Mouse (Mus musculus) v-Abl transformed pro-B cells (cell line): ENCODE results near the gene Zfp459.
"Not testable (repeated sequence)": the region's sequence is repeated elsewhere in the genome, so short reads cannot be mapped to it uniquely, and the experiment has no call there.

Source experiments
- in situ Hi-C, 2 experiments: fragments of 400-800 bp; cut with MboI; formaldehyde crosslinking; loops; one replicate each; pipeline ENCODE4 v1.15.1; 2025; ENCODE audit not compliant: unreplicated experiment in 2 of 2

The Zfp459 gene

DNA sequence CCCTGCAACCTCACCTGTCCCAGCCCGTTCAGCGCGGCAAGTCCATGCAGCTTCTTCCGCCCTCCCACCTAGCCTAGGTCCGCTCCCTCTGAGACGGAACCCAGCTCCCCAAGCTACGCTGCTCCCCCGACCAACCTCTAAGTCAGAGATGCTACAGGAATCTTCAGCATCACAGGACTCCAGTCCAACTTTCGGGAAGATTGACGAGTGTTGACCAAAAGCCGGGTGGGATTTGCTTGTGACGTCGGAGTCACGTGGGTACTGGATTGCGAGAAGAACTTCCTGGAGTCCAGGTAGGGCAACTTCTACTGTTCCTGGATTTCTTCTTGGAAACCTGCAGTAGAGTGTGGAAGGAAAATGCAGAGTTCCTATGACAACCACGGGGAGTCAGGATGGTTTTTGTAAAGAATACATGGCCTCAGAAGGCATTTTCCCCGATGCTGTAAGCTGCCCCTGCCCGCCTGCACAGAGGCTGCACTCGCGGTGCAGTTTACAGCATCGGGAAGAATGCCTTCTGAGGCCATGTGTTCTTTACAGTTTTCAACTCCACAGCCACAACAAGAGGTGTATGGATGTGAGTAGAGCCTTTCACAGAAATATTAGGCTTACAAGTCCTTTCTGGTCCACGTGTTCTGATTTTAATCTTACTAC lies at the start of gene Zfp459:
Zfp459 (minus strand) TSS at position 212 of the 651 bp plus-strand sequence.
- in situ Hi-C loops: no loop called here

DNA sequence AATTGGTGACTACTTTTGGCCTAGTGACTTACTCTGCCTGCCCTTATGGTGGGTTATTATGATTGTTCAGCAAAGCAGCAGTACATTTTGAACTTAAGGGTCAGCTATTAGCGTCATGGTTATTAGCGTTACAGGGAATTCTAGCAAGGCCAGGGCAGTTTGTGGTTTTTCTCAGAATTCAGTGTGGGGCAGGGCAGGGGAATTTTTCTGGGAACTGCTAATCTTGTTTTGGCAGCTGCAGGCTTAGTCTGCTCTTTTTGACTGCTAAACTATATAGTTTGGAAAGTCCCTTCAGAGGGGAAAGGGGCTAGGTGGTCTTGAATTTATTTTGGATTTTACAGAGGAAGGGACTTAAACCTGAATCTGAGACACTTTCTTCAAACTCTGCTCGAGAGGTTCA lies 48.1 kb upstream of the Zfp459 start:
- in situ Hi-C loops: no loop called here

- in situ Hi-C loops: not testable (repeated sequence)
Measured at GRCm38 (mm10) chr13:67463506-67464185, 42.4 kb upstream of the Zfp459 start.

DNA sequence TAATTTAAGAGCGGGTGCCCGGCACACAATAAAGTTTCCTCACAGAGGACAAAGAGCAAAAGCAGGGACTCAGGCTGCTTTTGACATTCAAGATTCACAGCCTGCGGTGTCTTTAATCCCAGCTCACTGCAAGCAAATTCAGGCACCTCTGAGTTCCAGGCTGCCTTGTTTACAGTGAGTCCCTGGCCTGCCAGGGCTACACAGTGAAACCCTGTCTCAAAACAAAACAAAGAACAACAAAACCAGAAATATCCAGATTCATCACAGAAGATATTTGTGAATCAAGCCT lies 30.7 kb upstream of the Zfp459 start:
- in situ Hi-C loops: loop anchor here in 1 of 2 experiments (5.0 kb wide), 1 partner anchor 35 kb away; no protein-coding TSS in a partner anchor

DNA sequence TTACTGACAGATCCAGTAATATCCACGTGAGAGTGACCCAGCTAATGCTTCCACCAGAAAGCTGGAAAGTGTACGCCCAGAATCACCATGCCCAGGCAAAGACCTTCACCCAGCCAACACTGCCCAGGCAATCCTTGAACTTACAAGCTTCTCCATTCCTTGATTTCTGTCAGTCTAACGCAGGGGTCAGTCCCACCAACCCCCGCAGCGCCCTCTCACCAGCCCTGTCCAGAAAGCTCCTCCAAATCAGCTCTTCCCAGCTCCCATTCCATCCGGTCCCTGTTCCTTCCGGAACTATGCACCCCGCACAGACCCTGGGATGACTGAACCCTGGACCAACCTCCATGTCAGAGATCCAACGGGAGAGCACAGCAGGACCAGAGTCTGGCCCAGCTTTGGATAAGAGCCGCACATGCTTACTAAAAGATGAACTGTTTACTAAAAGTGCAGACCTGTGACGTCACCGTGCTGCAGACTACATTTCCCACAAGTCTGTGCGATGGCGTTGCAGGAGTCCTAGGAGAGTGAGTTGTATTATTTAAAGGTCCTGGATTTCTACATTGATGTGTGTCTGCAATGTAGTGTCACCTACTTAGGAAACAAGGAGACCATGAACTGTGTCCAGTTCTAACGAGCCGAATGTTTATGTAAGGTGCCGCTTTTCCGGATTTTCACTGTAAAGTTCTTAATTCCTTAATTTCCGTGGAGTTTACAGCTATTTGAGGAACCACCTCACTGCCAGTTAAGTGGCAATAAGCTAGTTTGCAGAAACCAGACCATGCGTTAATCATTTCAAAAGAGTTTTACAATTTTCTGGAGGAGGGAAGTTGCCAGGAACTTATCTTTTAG lies 30.2 kb upstream of the Zfp459 start, which contains the start of gene Zfp874a:
Zfp874a (minus strand) TSS at position 453 of the 849 bp plus-strand sequence.
- in situ Hi-C loops: loop anchor here in 1 of 2 experiments (5.0 kb wide), 1 partner anchor 36 kb away; no protein-coding TSS in a partner anchor

DNA sequence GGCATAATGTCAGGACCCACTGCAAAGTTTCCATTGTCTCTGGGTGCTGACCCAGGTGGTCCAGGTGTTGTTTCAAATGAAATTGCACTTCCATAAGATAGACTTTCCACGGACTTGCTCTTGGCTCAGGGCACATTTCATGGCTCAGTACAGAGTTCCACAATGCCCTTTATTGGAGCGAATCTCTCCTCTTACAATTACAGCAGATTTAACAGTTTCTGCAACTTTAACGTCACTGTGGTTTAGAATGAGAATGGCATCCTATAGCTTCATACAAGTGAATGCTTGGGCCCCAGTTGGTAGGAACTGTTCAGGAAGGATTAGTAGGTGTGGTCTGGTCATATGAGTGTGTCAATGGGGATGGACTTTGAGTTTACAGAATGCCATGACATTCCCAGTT lies 15.9 kb upstream of the Zfp459 start:
- in situ Hi-C loops: not testable (repeated sequence)

GRCm38 (mm10) chr13:67428116-67428515 lies 6.9 kb upstream of the Zfp459 start:
- in situ Hi-C loops: no loop called here

DNA sequence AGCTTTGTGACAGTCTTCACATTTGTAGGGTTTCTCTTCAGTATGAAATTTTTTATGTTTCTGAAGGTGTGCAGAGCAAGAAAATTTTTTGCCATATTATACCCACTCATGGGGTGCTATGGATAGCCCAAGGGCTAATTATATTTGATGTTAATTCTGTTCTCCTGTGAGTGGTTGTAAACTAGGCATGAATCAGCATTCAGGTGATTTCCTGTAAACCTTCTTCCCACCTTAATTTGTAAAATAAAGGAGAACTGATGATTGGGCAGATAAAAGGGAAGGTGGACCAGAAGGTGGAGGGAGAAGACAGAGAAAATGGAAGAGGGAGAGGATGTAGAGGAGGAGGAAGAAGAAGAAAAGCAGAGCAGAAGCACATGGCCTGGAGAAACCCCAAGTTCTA lies 4.5 kb upstream of the Zfp459 start:
- in situ Hi-C loops: not testable (repeated sequence)

DNA sequence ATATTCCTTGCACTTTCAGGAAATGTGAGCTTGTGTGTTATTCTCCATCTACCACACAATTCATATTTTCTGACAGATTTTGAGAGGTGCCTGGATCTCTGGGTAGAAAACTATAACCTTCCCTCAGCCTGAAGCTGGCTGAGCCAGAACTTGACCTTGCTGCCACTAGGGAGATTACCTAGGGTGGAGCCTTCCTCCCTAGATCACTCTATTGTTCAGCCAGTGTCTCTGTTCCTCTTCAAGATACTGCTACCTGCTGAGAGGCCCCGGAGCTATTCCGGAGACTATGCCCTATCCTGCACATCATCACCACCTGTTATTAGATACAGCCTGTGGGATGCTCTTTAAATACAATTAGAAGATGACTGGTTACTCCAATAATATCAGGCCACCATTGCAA lies 1.3 kb upstream of the Zfp459 start:
- in situ Hi-C loops: not testable (repeated sequence)

- in situ Hi-C loops: no loop called here
Measured at GRCm38 (mm10) chr13:67420558-67421206, 536 bp downstream of the Zfp459 start.

DNA sequence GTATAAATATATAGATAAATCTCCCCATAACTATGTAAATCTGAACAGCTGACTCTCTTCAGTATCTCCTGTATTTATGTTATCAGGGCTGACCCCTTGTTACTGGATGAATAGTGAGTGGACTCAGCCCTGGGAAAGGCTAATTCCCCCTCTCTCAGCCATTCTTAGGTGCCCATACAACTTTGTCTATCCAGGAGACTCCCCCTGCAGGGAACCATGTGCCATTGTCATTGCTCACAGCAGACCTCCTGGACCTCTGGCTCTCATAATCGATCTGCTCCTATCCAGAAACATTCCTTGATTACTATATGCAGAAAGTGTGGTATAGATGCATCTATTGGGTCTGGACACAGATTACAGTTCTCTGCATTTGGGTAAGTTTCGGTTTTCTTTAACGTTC lies 4.4 kb downstream of the Zfp459 start:
- in situ Hi-C loops: loop anchor here in 1 of 2 experiments (10.0 kb wide), 1 partner anchor 418 kb away; the partner anchor contains the start of gene Gm10037

DNA sequence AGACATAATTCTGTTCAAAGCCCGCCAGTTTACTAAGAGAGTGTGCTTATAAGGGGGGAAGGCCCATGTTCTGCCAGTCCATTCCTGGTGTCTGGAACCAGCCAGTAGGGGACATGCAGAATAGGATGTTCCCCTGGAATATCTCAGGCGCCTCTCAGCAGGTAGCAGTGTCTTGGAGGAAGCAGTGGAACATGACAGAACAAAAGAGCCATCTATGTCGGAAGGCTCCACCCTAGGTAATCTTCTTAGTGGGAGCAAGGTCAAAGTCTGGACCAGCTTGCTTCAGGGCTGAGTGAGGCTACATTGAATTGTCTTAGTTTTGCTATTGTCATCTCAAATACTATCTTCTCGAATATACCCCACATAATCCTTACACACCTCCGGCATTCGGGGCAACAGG lies 5.5 kb downstream of the Zfp459 start:
- in situ Hi-C loops: loop anchor here in 1 of 2 experiments (10.0 kb wide), 1 partner anchor 419 kb away; the partner anchor contains the start of gene Gm10037

GRCm38 (mm10) chr13:67413634-67414033 lies 7.6 kb downstream of the Zfp459 start:
- in situ Hi-C loops: loop anchor here in 1 of 2 experiments (10.0 kb wide), 1 partner anchor 421 kb away; the partner anchor contains the start of gene Gm10037

- in situ Hi-C loops: not testable (repeated sequence)
Measured at GRCm38 (mm10) chr13:67399183-67399903, 21.9 kb downstream of the Zfp459 start, which contains the start of gene Zfp429. Gene Zfp429 (minus strand): TSS chr13:67399819.

DNA sequence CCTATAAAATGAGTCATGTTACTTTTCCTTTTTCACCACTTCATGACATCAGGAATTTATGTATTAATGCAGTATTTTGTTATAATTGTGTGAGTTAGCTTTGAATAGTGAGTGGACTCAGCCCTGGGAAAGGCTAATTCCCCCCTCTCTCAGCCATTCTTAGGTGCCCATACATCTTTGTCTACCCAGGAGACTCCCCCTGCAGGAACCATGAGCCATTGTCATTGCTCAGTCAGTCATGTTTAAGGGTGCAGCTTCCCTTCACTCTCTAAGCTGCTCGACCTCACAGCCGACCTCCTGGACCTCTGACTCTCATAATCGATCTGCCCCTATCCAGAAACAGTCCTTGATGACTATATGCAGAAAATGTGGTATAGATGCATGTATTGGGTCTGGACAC lies 45.0 kb downstream of the Zfp459 start:
- in situ Hi-C loops: not testable (repeated sequence)

DNA sequence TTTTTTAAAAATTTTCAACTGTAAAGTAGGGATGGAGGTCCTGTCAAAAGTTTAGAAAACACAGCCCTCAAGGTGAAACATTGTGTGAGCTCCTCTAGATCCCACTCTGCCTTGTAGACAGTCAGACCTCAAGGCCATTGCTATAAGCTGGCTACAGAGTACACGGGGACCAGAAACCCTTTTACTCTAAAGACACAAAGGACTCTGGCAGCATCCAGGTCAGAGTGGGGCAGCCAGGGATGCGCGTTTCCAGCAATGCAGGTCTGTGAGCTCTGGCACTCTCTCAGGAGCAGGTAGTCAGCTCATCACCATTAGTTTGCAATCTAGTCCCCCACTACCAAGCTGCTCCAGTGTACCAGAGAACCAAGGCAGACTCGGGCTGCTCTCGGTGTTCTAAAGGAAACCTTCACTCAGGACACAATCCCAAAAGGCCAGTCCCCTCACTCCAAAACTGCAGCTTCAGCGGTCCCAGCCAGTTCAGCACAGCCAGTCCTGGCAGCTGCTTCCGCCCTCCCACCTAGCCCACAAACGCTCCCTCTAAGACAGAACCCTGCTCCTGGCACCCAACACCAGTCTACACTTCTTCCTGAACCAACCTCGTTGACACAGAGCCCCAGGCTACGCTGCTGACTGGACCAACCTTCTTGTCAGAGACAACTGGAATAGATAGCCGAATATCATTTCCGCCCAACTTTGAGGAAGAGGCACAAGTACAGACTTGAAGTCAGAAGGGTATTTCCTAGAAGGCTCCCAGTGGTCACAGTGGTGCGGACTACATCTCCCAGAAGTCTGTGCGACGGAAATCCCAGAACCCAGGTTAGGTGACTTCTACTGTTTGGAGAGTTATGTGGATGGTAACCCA lies 45.9 kb downstream of the Zfp459 start, which contains the start of the genes Gm28041 and Zfp456:
Gm28041 (minus strand) TSS at position 684 of the 862 bp plus-strand sequence.
Zfp456 (minus strand) TSS at position 761 of the 862 bp plus-strand sequence.
- in situ Hi-C loops: not testable (repeated sequence)

DNA sequence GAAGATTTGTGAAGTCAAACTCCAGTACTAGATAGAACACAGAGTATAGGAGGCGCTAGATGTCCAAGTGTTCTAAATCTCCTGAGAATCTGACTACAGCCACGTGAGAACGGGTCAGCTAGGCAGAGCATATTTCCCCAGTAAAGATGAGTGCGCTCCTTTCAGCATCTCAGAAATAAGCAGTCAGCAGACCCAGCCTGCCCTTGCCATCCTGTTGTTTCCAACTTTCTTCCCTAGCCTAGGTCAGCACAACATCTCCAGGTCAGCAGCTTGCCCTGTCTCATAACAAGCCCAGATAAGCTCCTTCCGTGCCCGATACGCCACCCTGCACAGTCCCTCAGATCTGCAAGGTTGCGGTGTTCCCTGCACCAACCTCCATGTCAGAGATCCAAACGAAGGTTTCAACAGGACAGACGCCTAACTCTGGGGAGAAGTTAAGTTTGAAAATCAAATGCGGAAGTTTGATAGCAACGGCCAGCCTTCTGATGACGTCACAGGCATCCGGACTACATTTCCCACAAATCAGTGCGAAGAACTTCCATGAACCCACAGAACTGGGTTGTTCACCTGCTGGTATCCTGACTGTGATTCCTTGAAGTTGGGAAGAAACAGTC lies 61.0 kb downstream of the Zfp459 start, which contains the start of the genes Gm28044 and Zfp953:
Gm28044 (minus strand) TSS at position 406 of the 614 bp plus-strand sequence.
Zfp953 (minus strand) TSS at position 475 of the 614 bp plus-strand sequence.
- in situ Hi-C loops: no loop called here
